Mouse (Mus musculus): ENCODE measurements at regions not wholly inside any gene's neighbourhood (a gene's known extent, or its start where the extent isn't known, plus 50 kb on each side); places are given as distances from the start of the nearest gene placed in this dataset.

GRCm38 (mm10) chr7:37204800-37205199 is 506.9 kb downstream of the Tshz3 start:
- Histone ChIP-seq H3K36me3 (replicated peaks) (no peaks in the 10 kb centered on the region), H3K9ac (no peak overlapping the region), H3K9me3 (no peaks in the 10 kb centered on the region), H3K4me3 (replicated peaks) (no peak overlapping the region), H3K27ac (no peak overlapping the region), H3K4me2 (no peak overlapping the region), H3K4me1 (no peaks in the 10 kb centered on the region), H3K27me3 (no peaks in the 10 kb centered on the region)
- ATAC-seq (ENCODE audit: low FRiP score): no peak
- WGBS: 80% methylated on average over 5 of the region's 5 CpGs

- no peak overlapping the region for H3K4me2 ChIP-seq
- no peak overlapping the region for H3K9ac ChIP-seq
- H3K4me3 ChIP-seq (replicated peaks): no peak overlapping the region
- no peak overlapping the region for H3K27ac ChIP-seq
- H3K36me3 ChIP-seq (replicated peaks): no peaks in the 10 kb centered on the region
- 86% methylated on average over 7 of the region's 7 CpGs for WGBS
- no peaks in the 10 kb centered on the region for H3K27me3 ChIP-seq
- ATAC-seq (ENCODE audit: low FRiP score): no peak
- H3K9me3 ChIP-seq: no peaks in the 10 kb centered on the region
- peaks cover 2% of the 10 kb centered on the region; the same call in 1 of the 2 replicates for H3K4me1 ChIP-seq
Measured at GRCm38 (mm10) chr7:37208305-37208704, 510.4 kb downstream of the Tshz3 start.

DNA sequence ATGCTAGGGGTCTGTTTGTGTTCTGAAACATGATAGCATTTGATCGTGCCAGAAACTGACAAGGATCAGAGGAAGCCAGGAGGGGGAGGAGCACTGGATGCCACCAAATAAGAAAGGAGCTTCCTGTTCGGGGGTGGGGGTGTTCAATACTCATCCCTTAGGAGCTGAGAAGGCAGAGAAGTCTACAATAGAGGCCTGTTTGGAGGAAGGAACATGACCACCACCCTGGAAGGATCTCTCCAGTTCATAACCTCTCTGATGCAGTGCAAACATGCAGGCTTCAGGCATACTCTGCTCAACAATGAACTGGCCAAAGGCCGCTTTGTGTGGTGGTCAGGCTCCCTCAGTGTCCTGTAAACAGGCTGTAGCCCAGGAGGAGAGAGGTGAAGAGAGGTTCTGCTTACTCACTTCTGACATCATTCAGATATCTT is 515.8 kb downstream of the Tshz3 start:
- Histone ChIP-seq H3K4me2 (no peak overlapping the region; the same call in 1 of the 2 replicates), H3K27me3 (no peaks in the 10 kb centered on the region), H3K27ac (no peak overlapping the region), H3K4me1 (peaks cover 2% of the 10 kb centered on the region; the same call in 1 of the 2 replicates), H3K9me3 (no peaks in the 10 kb centered on the region), H3K9ac (no peak overlapping the region), H3K4me3 (replicated peaks) (no peak overlapping the region), H3K36me3 (replicated peaks) (no peaks in the 10 kb centered on the region)
- 42% methylated on average over 3 of the region's 3 CpGs for WGBS
- no peak for ATAC-seq (ENCODE audit: low FRiP score)

GRCm38 (mm10) chr7:37215498-37215897 is 517.6 kb downstream of the Tshz3 start:
- Histone ChIP-seq H3K9ac (no peak overlapping the region), H3K4me2 (no peak overlapping the region)
- WGBS: 95% methylated on average over 6 of the region's 6 CpGs

DNA sequence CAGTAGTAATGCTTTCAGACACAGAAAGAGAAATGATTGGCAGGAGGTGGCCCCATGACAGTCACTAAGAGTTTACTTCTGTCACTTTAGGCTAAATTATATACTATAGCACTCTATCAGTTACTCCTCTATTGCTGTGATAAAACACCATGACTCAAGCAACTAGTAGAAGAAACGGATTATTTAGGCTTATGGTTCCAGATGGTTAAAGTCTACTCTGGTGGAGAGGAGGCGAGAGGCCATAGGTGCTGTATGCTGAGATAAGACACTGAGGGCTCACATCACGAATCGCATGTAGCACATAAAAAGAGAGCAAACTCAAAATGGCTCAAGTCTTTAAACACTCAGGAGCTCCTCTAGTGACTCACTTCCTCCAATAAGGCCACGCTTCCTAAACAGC is 522.6 kb downstream of the Tshz3 start:
- WGBS: 92% methylated on average over 5 of the region's 5 CpGs
- no peak for ATAC-seq (ENCODE audit: low FRiP score)
- no peak overlapping the region for H3K4me3 ChIP-seq (replicated peaks)
- no peak overlapping the region for H3K4me2 ChIP-seq
- no peaks in the 10 kb centered on the region for H3K36me3 ChIP-seq (replicated peaks)
- peaks cover 3% of the 10 kb centered on the region; the same call in 1 of the 2 replicates for H3K9me3 ChIP-seq
- no peak overlapping the region for H3K9ac ChIP-seq
- no peaks in the 10 kb centered on the region for H3K27me3 ChIP-seq
- no peak overlapping the region for H3K27ac ChIP-seq
- H3K4me1 ChIP-seq: no peaks in the 10 kb centered on the region

More at GRCm38 (mm10) chr7:37215498-37215897, 517.6 kb downstream of the Tshz3 start:
- no peaks in the 10 kb centered on the region; the same call in 1 of the 2 replicates for H3K9me3 ChIP-seq
- H3K27me3 ChIP-seq: no peaks in the 10 kb centered on the region
- H3K4me1 ChIP-seq: peaks cover 2% of the 10 kb centered on the region; the same call in 1 of the 2 replicates
- ATAC-seq (ENCODE audit: low FRiP score): no peak
- H3K27ac ChIP-seq: no peak overlapping the region
- H3K4me3 ChIP-seq (replicated peaks): no peak overlapping the region
- H3K36me3 ChIP-seq (replicated peaks): no peaks in the 10 kb centered on the region

DNA sequence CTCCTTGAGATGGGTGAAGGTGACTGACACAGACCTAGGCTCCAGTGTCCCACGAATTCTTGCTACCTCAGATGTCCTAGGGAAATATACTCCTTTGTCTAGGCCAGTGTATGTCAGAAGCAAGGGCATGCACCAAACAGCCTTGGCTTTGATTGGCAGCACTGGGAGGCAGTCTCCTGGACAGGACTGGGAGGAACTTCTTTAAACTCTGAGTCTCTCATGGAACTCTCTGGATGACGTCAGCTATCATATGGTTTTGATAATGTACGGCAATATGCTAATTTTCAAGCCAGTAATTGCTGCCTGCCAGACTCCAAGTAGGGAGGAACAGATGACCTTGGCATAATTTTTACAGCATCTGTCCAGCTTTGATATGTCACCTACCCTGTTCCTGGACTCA is 528.5 kb downstream of the Tshz3 start:
- Histone ChIP-seq H3K27ac (no peak overlapping the region), H3K9me3 (0 out of 2 replicates have a peak, but pooled peaks cover 3% of the 10 kb centered on the region), H3K4me1 (no peaks in the 10 kb centered on the region), H3K4me3 (replicated peaks) (no peak overlapping the region), H3K27me3 (no peaks in the 10 kb centered on the region), H3K4me2 (no peak overlapping the region), H3K36me3 (replicated peaks) (no peaks in the 10 kb centered on the region), H3K9ac (no peak overlapping the region)
- WGBS: 76% methylated on average over 3 of the region's 3 CpGs
- no peak for ATAC-seq (ENCODE audit: low FRiP score)

DNA sequence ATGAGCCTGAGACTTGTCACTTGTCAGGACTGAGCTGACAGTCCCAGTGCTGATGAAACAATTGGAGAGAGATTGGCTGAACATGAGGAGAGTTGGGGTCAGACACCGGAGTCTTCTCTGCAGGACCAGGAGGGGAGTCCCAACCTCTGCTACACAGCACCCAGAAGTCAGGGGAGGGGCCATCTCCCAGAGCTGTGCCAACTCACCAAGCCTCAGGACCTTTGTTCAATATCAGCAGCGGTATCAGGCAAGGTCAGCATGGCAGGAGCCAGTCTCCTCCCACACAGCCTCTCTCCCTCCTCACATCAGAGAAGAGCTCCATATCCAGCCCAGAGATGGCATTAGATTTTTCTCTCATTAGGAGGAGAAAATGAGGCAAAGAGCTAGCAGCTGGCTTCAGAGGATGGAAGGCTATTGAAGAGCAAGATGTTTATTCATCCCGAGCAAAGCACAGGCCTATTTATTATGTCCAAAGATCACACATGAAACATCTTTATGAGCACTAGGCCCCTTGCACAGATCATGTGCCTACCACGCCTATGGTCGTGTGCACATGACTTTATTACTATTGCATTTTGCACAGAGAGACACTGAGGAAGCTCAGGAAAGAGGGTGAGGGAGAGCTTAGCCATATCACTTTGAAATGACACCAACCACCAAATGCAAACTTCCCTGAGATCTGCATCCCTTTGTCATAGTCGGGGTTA is 532.9 kb downstream of the Tshz3 start:
- Histone ChIP-seq H3K9ac (no peak overlapping the region), H3K27ac (no peak overlapping the region), H3K4me1 (no peaks in the 10 kb centered on the region), H3K36me3 (replicated peaks) (no peaks in the 10 kb centered on the region), H3K27me3 (no peaks in the 10 kb centered on the region), H3K9me3 (no peaks in the 10 kb centered on the region), H3K4me3 (replicated peaks) (no peak overlapping the region), H3K4me2 (no peak overlapping the region)
- WGBS: 83% methylated on average over 6 of the region's 6 CpGs
- ATAC-seq (ENCODE audit: low FRiP score): no peak

DNA sequence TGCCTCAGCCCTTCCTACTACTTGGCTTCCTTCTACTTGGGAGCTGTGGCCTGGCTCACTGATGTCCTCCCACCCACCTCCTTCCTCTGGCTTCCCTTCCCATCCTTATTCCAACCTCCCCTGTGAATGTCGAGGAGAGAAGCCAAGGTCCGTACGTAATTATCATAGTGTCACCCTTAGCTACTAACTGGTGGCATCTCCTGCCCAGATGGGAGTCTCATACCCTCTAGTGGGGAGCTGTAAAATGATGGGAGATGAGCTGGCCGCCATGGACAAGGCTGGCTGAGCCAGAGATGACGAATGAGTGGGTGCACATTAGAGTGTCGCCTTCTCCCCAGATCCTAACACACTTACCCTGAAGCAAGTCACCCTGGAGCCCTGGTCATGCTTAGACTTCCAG is 532.6 kb downstream of the Zfp536 start:
- no peak overlapping the region for H3K4me3 ChIP-seq (replicated peaks)
- no peaks in the 10 kb centered on the region for H3K4me1 ChIP-seq
- no peak overlapping the region for H3K4me2 ChIP-seq
- ATAC-seq (ENCODE audit: low FRiP score): no peak
- no peaks in the 10 kb centered on the region for H3K27me3 ChIP-seq
- no peaks in the 10 kb centered on the region for H3K9me3 ChIP-seq
- H3K9ac ChIP-seq: no peak overlapping the region
- WGBS: 84% methylated on average over 6 of the region's 6 CpGs
- H3K27ac ChIP-seq: no peak overlapping the region
- H3K36me3 ChIP-seq (replicated peaks): no peaks in the 10 kb centered on the region

DNA sequence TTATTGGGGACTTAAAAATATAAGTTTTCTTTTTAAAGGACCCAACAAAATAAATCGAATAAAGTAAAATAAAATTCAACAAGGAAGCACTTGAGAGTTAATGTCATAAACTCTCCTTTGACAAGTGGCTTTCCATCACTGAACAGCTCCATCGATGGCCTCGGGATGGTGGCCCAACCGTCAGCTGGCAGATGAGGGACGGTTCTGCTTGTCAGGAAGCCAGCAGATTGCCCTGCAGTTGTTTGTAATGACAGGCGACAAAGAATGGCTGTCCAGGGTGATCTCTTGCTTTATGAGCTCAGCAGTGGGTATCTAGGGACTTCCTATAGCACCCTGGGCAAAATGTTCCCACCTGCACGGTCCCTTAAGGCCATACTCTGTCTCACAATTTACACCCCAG is 531.7 kb downstream of the Zfp536 start:
- H3K27me3 ChIP-seq: no peaks in the 10 kb centered on the region
- no peaks in the 10 kb centered on the region for H3K4me1 ChIP-seq
- H3K36me3 ChIP-seq (replicated peaks): no peaks in the 10 kb centered on the region
- H3K9ac ChIP-seq: no peak overlapping the region
- H3K9me3 ChIP-seq: no peaks in the 10 kb centered on the region
- H3K4me3 ChIP-seq (replicated peaks): no peak overlapping the region
- no peak overlapping the region for H3K27ac ChIP-seq
- 83% methylated on average over 7 of the region's 7 CpGs for WGBS
- H3K4me2 ChIP-seq: no peak overlapping the region
- ATAC-seq (ENCODE audit: low FRiP score): no peak

GRCm38 (mm10) chr7:37242476-37242875 is 531.0 kb downstream of the Zfp536 start:
- Histone ChIP-seq H3K4me2 (no peak overlapping the region), H3K27me3 (no peaks in the 10 kb centered on the region), H3K4me3 (replicated peaks) (no peak overlapping the region), H3K4me1 (no peaks in the 10 kb centered on the region), H3K27ac (no peak overlapping the region), H3K36me3 (replicated peaks) (no peaks in the 10 kb centered on the region), H3K9me3 (no peaks in the 10 kb centered on the region), H3K9ac (no peak overlapping the region)
- WGBS: 90% methylated on average over 8 of the region's 8 CpGs
- ATAC-seq (ENCODE audit: low FRiP score): no peak

- ATAC-seq (ENCODE audit: low FRiP score): no peak
- no peaks in the 10 kb centered on the region for H3K36me3 ChIP-seq (replicated peaks)
- 88% methylated on average over 4 of the region's 4 CpGs for WGBS
- no peaks in the 10 kb centered on the region for H3K27me3 ChIP-seq
- no peak overlapping the region for H3K27ac ChIP-seq
- H3K4me1 ChIP-seq: no peaks in the 10 kb centered on the region
- no peak overlapping the region for H3K4me2 ChIP-seq
- H3K9ac ChIP-seq: no peak overlapping the region
- H3K9me3 ChIP-seq: no peaks in the 10 kb centered on the region
- H3K4me3 ChIP-seq (replicated peaks): no peak overlapping the region
Measured at GRCm38 (mm10) chr7:37246156-37246555, 527.3 kb downstream of the Zfp536 start.

GRCm38 (mm10) chr7:37254431-37254830 is 519.0 kb downstream of the Zfp536 start:
- Histone ChIP-seq H3K9ac (no peak overlapping the region), H3K4me2 (no peak overlapping the region), H3K27ac (no peak overlapping the region), H3K27me3 (no peaks in the 10 kb centered on the region), H3K36me3 (replicated peaks) (no peaks in the 10 kb centered on the region), H3K4me3 (replicated peaks) (no peak overlapping the region), H3K4me1 (no peaks in the 10 kb centered on the region), H3K9me3 (no peaks in the 10 kb centered on the region)
- ATAC-seq (ENCODE audit: low FRiP score): no peak
- 81% methylated on average over 9 of the region's 9 CpGs for WGBS

DNA sequence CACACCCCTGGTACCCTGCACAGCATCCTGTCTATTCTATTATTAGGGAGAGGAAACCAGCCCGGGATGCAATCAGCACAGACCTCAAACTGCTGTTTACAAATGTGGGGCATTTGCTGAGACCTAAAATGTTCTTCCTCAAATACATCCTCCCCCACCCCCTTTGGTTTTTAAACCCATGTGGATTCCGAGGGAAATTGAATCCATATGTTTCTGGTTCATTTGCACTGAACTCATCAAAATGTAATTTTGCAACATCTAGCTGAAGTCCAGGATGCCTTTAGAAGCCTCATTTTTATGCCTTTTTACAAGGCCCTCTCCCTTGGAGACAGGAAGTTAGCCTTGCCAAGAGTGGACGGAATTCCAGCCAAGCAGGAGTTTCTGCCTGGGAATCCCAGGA is 517.6 kb downstream of the Zfp536 start:
- H3K9me3 ChIP-seq: no peaks in the 10 kb centered on the region
- no peak overlapping the region for H3K4me3 ChIP-seq (replicated peaks)
- no peak for ATAC-seq (ENCODE audit: low FRiP score)
- H3K27me3 ChIP-seq: no peaks in the 10 kb centered on the region
- WGBS: 76% methylated on average over 3 of the region's 3 CpGs
- no peak overlapping the region for H3K27ac ChIP-seq
- H3K4me1 ChIP-seq: no peaks in the 10 kb centered on the region
- H3K36me3 ChIP-seq (replicated peaks): no peaks in the 10 kb centered on the region
- H3K4me2 ChIP-seq: no peak overlapping the region
- no peak overlapping the region for H3K9ac ChIP-seq

Data from forebrain, embryonic 12.5 days (tissue).